Mouse (Mus musculus) lung, postnatal 0 days (tissue): ENCODE measurements around the gene Shld1. TPM values are rescaled to one million over a fixed set of nuclear protein-coding genes. Genes with fewer than 3 reads are reported as not detected.

ENCODE experiments used
- ATAC-seq: fragments of 200-750 bp; cut with Nextera tagmentation; 2 replicates; pipeline ENCODE4 v1.8.0; 2017; ENCODE audit warnings: moderate library complexity
- DNase-seq: peaks from one replicate; pipeline ENCODE4 v3.0.0-alpha.2; 2016; ENCODE audit warnings: low spot score
- H3K27ac ChIP-seq: fragments of 300-500 bp; sonication (generic); 2 replicates; pipeline ENCODE4 v1.5.1; 2014; ENCODE audit warnings: antibody characterized with exemption, mild to moderate bottlenecking, low read length, mixed read lengths
- H3K27me3 ChIP-seq: fragments of 300-500 bp; sonication (generic); replicated peaks from 2 replicates; pipeline ENCODE4 v1.6.1; 2014; ENCODE audit warnings: low read length, mixed read lengths; ENCODE audit not compliant: insufficient read depth
- H3K36me3 ChIP-seq: fragments of 300-500 bp; sonication (generic); 2 replicates; pipeline ENCODE4 v1.6.1; 2014; ENCODE audit warnings: low read length, mixed read lengths; ENCODE audit not compliant: insufficient read depth
- H3K4me1 ChIP-seq: fragments of 300-500 bp; sonication (generic); 2 replicates; pipeline ENCODE4 v1.6.1; 2014; ENCODE audit warnings: antibody characterized with exemption, low read depth, low read length, mixed read lengths; ENCODE audit not compliant: insufficient read depth
- H3K4me2 ChIP-seq: fragments of 300-500 bp; sonication (generic); replicated peaks from 2 replicates; pipeline ENCODE4 v1.6.1; 2014; ENCODE audit warnings: low read depth, mild to moderate bottlenecking, low read length, moderate library complexity, mixed read lengths
- H3K4me3 ChIP-seq: fragments of 300-500 bp; sonication (generic); 2 replicates; pipeline ENCODE4 v1.5.1; 2014; ENCODE audit warnings: low read depth, low read length
- H3K9ac ChIP-seq: fragments of 300-500 bp; sonication (generic); replicated peaks from 2 replicates; pipeline ENCODE4 v1.6.1; 2014; ENCODE audit warnings: low read depth, mild to moderate bottlenecking
- H3K9me3 ChIP-seq: fragments of 300-500 bp; sonication (generic); 2 replicates; pipeline ENCODE4 v1.6.1; 2016; ENCODE audit warnings: low read length, mixed read lengths
- CTCF ChIP-seq: IDR thresholded peaks from 2 replicates; pipeline ENCODE4 v1.5.1; 2016; ENCODE audit warnings: antibody characterized with exemption, mild to moderate bottlenecking
- EP300 ChIP-seq: IDR thresholded peaks from 2 replicates; pipeline ENCODE4 v1.6.1; 2016; ENCODE audit warnings: antibody characterized with exemption, mild to moderate bottlenecking, control low read depth
- WGBS: fragments of 180-500 bp; shearing (Covaris S2); extraction: QIAGEN DNeasy Blood & Tissue Kit; methylation state at CpG from one replicate; pipeline ENCODE4 v1.1.7; 2014; 5-methylcytosine and 5-hydroxymethylcytosine counted together
- polyA plus RNA-seq: library from polyadenylated mRNA; unstranded; fragments of >200 nt; fragmentation: Nextera tagmentation; extraction: Ambion mirVana; gene quantifications from 2 replicates; pipeline ENCODE4 v1.2.1, GENCODE M21; 2015

Gene Shld1
- polyA plus RNA-seq, 1 experiment from 2014 or later, result 17.2 TPM

GRCm38 (mm10) chr2:132724561-132724960 is 37.8 kb downstream of the Shld1 start:
- TF ChIP-seq EP300, result no peak
- no peak for TF ChIP-seq CTCF
- H3K9me3 ChIP-seq, result no peaks in the 10 kb centered on the region
- H3K4me2 ChIP-seq, result no peak overlapping the region
- WGBS, result 87% methylated on average over 7 of the region's 7 CpGs
- H3K9ac ChIP-seq, result no peak overlapping the region
- no peak overlapping the region for H3K27ac ChIP-seq
- no peaks in the 10 kb centered on the region for H3K4me1 ChIP-seq
- no peaks in the 10 kb centered on the region for H3K36me3 ChIP-seq
- DNase-seq (no peak), ATAC-seq (no peak)
- H3K4me3 ChIP-seq, result no peak overlapping the region
- H3K27me3 ChIP-seq, result no peaks in the 10 kb centered on the region

- ATAC-seq (no peak), DNase-seq (no peak)
- TF ChIP-seq CTCF, result no peak
- TF ChIP-seq EP300, result no peak
- Histone ChIP-seq H3K4me3 (no peak overlapping the region), H3K9ac (no peak overlapping the region), H3K9me3 (no peaks in the 10 kb centered on the region), H3K36me3 (no peaks in the 10 kb centered on the region), H3K4me1 (no peaks in the 10 kb centered on the region), H3K27me3 (no peaks in the 10 kb centered on the region), H3K27ac (no peak overlapping the region), H3K4me2 (no peak overlapping the region)
- WGBS, result 75% methylated on average over 9 of the region's 9 CpGs
Observed at GRCm38 (mm10) chr2:132725376-132725905, 38.7 kb downstream of the Shld1 start.

- H3K27ac ChIP-seq, result no peak overlapping the region
- TF ChIP-seq CTCF, result no peak
- no peak for TF ChIP-seq EP300
- H3K9me3 ChIP-seq, result no peaks in the 10 kb centered on the region
- no peak overlapping the region for H3K4me2 ChIP-seq
- ATAC-seq, result no peak
- no peaks in the 10 kb centered on the region for H3K4me1 ChIP-seq
- H3K27me3 ChIP-seq, result no peaks in the 10 kb centered on the region
- 89% methylated on average over 2 of the region's 2 CpGs for WGBS
- no peak overlapping the region for H3K4me3 ChIP-seq
- no peak overlapping the region for H3K9ac ChIP-seq
- no peak for DNase-seq
- no peaks in the 10 kb centered on the region for H3K36me3 ChIP-seq
Observed at GRCm38 (mm10) chr2:132726156-132726555, 39.4 kb downstream of the Shld1 start.

GRCm38 (mm10) chr2:132732940-132733339 is 46.2 kb downstream of the Shld1 start:
- no peak for TF ChIP-seq CTCF
- no peak for TF ChIP-seq EP300
- 55% methylated on average over 5 of the region's 5 CpGs for WGBS
- Histone ChIP-seq H3K27me3 (no peaks in the 10 kb centered on the region), H3K27ac (no peak overlapping the region), H3K9ac (no peak overlapping the region), H3K4me3 (no peak overlapping the region), H3K4me2 (no peak overlapping the region), H3K36me3 (no peaks in the 10 kb centered on the region), H3K4me1 (no peaks in the 10 kb centered on the region), H3K9me3 (no peaks in the 10 kb centered on the region)
- DNase-seq (no peak), ATAC-seq (no peak)

GRCm38 (mm10) chr2:132733603-132734573 is 47.2 kb downstream of the Shld1 start:
- TF ChIP-seq EP300 (no peak), CTCF (no peak)
- no peak for ATAC-seq
- Histone ChIP-seq H3K27me3 (no peaks in the 10 kb centered on the region), H3K4me1 (no peaks in the 10 kb centered on the region), H3K36me3 (no peaks in the 10 kb centered on the region), H3K9ac (no peak overlapping the region), H3K4me3 (no peak overlapping the region), H3K9me3 (no peaks in the 10 kb centered on the region), H3K27ac (no peak overlapping the region), H3K4me2 (no peak overlapping the region)
- WGBS, result 90% methylated on average over 10 of the region's 10 CpGs
- no peak for DNase-seq

- WGBS, result 78% methylated on average over 2 of the region's 2 CpGs
Observed at GRCm38 (mm10) chr2:132738816-132739432, 52.2 kb downstream of the Shld1 start.

More at GRCm38 (mm10) chr2:132738816-132739432, 52.2 kb downstream of the Shld1 start:
- Histone ChIP-seq H3K4me1 (no peaks in the 10 kb centered on the region), H3K9me3 (no peaks in the 10 kb centered on the region), H3K9ac (no peak overlapping the region), H3K4me3 (no peak overlapping the region), H3K4me2 (no peak overlapping the region), H3K27ac (no peak overlapping the region), H3K27me3 (no peaks in the 10 kb centered on the region), H3K36me3 (no peaks in the 10 kb centered on the region)
- ATAC-seq (no peak), DNase-seq (no peak)
- TF ChIP-seq EP300 (no peak), CTCF (no peak)
